ENCODE assay signal across 9 mouse cellular contexts in genomic region chr8:61397755-61398154, GRCm38 (mm10).
DNase-seq lines count a peak whose midpoint lies in the region; ATAC-seq and TF ChIP-seq lines count a peak whose summit lies in the region.
"Had no signal": no experiment of that assay in that cellular context is flagged by ENCODE, and none has a peak within 500 bp of the region (broad histone marks: within the 10 kb centered on the region; RNA-seq: fewer than 3 reads in every experiment).

No protein-coding gene starts in this region.

- H3K27me3 ChIP-seq in C2C12 (ENCODE audit: control insufficient read depth, insufficient read depth, insufficient read length) = no peaks in the 10 kb centered on the region
- H3K27me3 ChIP-seq in kidney, embryonic 16.5 days (ENCODE audit: insufficient read depth, low read length) = no peaks in the 10 kb centered on the region
- no peaks in the 10 kb centered on the region for H3K27me3 ChIP-seq in midbrain, embryonic 16.5 days (ENCODE audit: control insufficient read depth, insufficient read depth, low read depth, low read length)
- no peaks in the 10 kb centered on the region for H3K27me3 ChIP-seq in forebrain, embryonic 10.5 days (ENCODE audit: poor library complexity, severe bottlenecking)

- peaks cover 21% of the 10 kb centered on the region for H3K4me1 ChIP-seq in kidney, embryonic 16.5 days (ENCODE audit: insufficient read depth, low read length)
- H3K4me1 ChIP-seq in midbrain, embryonic 16.5 days (ENCODE audit: control insufficient read depth, insufficient read depth, low read length) = peaks cover 3% of the 10 kb centered on the region
- H3K4me1 ChIP-seq in forebrain, embryonic 10.5 days = peaks cover 19% of the 10 kb centered on the region

- H3K79me3 ChIP-seq in C2C12 (ENCODE audit: low read depth) = no peaks in the 10 kb centered on the region

- no peak overlapping the region for H3K9ac ChIP-seq in kidney, embryonic 16.5 days (replicated peaks; ENCODE audit: low read length)
- no peak overlapping the region for H3K9ac ChIP-seq in midbrain, embryonic 16.5 days (ENCODE audit: low read depth, low read length)

- peak; percentile 64; the same call in 1 of the 2 replicates for ATAC-seq in kidney, embryonic 16.5 days (ENCODE audit: low FRiP score, low TSS enrichment)
- no peak for ATAC-seq in midbrain, embryonic 16.5 days

- H3K9me3 ChIP-seq in kidney, embryonic 16.5 days (ENCODE audit: low read length) = no peaks in the 10 kb centered on the region
- no peaks in the 10 kb centered on the region for H3K9me3 ChIP-seq in midbrain, embryonic 16.5 days (replicated peaks; ENCODE audit: control insufficient read depth, low read length, poor library complexity, severe bottlenecking)
- no peaks in the 10 kb centered on the region for H3K9me3 ChIP-seq in forebrain, embryonic 10.5 days

- peak; percentile 50 for DNase-seq in c-Kit-positive CD71-positive TER-119-negative erythroid progenitor cells, embryonic 14.5 days (ENCODE audit: low read depth)
- DNase-seq in lung, postnatal 10 days = peak; percentile 65
- no peak for DNase-seq in left cerebral cortex, adult 18-20 months (ENCODE audit: low spot score in 2 of 2)
- no peak for DNase-seq in cerebellum, postnatal 4 days (ENCODE audit: low spot score in 2 of 2)
- no peak for DNase-seq in forebrain, embryonic 10.5 days (ENCODE audit: extremely low spot score, low spot score)
- DNase-seq: cerebellum, adult 18-20 months had no signal

- H3K4me3 ChIP-seq in C2C12 (ENCODE audit: insufficient read depth, poor library complexity, severe bottlenecking) = no peak overlapping the region
- H3K4me3 ChIP-seq in kidney, embryonic 16.5 days (ENCODE audit: low read length) = no peak overlapping the region
- H3K4me3 ChIP-seq in midbrain, embryonic 16.5 days (ENCODE audit: low read depth, low read length) = no peak overlapping the region
- H3K4me3 ChIP-seq in forebrain, embryonic 10.5 days = no peak overlapping the region

- WGBS in kidney, embryonic 16.5 days = 59% methylated on average over 7 of the region's 7 CpGs
- 95% methylated on average over 7 of the region's 7 CpGs for WGBS in midbrain, embryonic 16.5 days
- 94% methylated on average over 7 of the region's 7 CpGs for WGBS in forebrain, embryonic 10.5 days

- no peaks in the 10 kb centered on the region for H3K36me3 ChIP-seq in C2C12 (ENCODE audit: control insufficient read depth, insufficient read depth)
- H3K36me3 ChIP-seq in kidney, embryonic 16.5 days (ENCODE audit: insufficient read depth, low read length) = peaks cover 18% of the 10 kb centered on the region
- peaks cover 3% of the 10 kb centered on the region for H3K36me3 ChIP-seq in midbrain, embryonic 16.5 days (ENCODE audit: control insufficient read depth, insufficient read depth, low read length)
- peaks cover 46% of the 10 kb centered on the region for H3K36me3 ChIP-seq in forebrain, embryonic 10.5 days (replicated peaks)

- H3K4me2 ChIP-seq in kidney, embryonic 16.5 days (replicated peaks; ENCODE audit: low read depth, low read length) = no peak overlapping the region
- H3K4me2 ChIP-seq in midbrain, embryonic 16.5 days (ENCODE audit: low read length) = no peak overlapping the region

- H3K79me2 ChIP-seq in C2C12 (ENCODE audit: control insufficient read depth, insufficient read depth) = no peaks in the 10 kb centered on the region

- TF ChIP-seq CTCF in C2C12 (IDR thresholded peaks at IDR 0.05; ENCODE audit: control insufficient read depth, insufficient read depth, insufficient read length) = no peak

- H3K27ac ChIP-seq in kidney, embryonic 16.5 days (ENCODE audit: low read length) = peak overlapping the region; percentile 46
- H3K27ac ChIP-seq in midbrain, embryonic 16.5 days (ENCODE audit: low read length) = no peak overlapping the region
- no peak overlapping the region for H3K27ac ChIP-seq in forebrain, embryonic 10.5 days

- no peak overlapping the region for H3ac ChIP-seq in C2C12 (ENCODE audit: control insufficient read depth, insufficient read length, low read depth)

TF ChIP-seq in C2C12, 6 proteins besides CTCF, POLR2A, EP300 and RAD21:
- peak; percentile 6 for TF ChIP-seq USF1 (IDR thresholded peaks at IDR 0.05; ENCODE audit: low read depth)
- no peak for TF ChIP-seq MAX (IDR thresholded peaks at IDR 0.05)
TF ChIP-seq in C2C12: peak in this region for 1.

Comparison
In these comparisons a context has a peak if more than half of its experiments do, and no peak if none do; other contexts are left out.
1. DNase-seq: peak in c-Kit-positive CD71-positive TER-119-negative erythroid progenitor cells, embryonic 14.5 days (single experiment) and lung, postnatal 10 days (single experiment); none in left cerebral cortex, adult 18-20 months (0 of 2), cerebellum, postnatal 4 days (0 of 2) and forebrain, embryonic 10.5 days (single experiment).